Mouse (Mus musculus) kidney, adult 2 months (tissue): ENCODE results near the gene Gabrb1. TPM values are rescaled to one million over a fixed set of nuclear protein-coding genes. Genes with fewer than 3 reads are reported as not detected.

ENCODE experiments used
- DNase-seq: peaks from one replicate; pipeline ENCODE4 v3.0.0; 2021
- H3K27ac ChIP-seq: fragments of 200-500 bp; 2 replicates; pipeline ENCODE4 v1.5.1; 2012; ENCODE audit warnings: low read depth, low read length, control low read depth, inconsistent platforms; ENCODE audit not compliant: insufficient read depth
- H3K27me3 ChIP-seq: fragments of 200-500 bp; replicated peaks from 2 replicates; pipeline ENCODE4 v1.6.1; 2012; ENCODE audit warnings: mild to moderate bottlenecking, moderate library complexity, low read length, inconsistent platforms; ENCODE audit not compliant: control insufficient read depth, insufficient read depth
- H3K36me3 ChIP-seq: fragments of 200-500 bp; 2 replicates; pipeline ENCODE4 v1.6.1; 2012; ENCODE audit warnings: mild to moderate bottlenecking, moderate library complexity, low read length, inconsistent platforms; ENCODE audit not compliant: control insufficient read depth, insufficient read depth
- H3K4me1 ChIP-seq: fragments of 200-500 bp; 2 replicates; pipeline ENCODE4 v1.6.1; 2011; ENCODE audit warnings: low read length; ENCODE audit not compliant: control insufficient read depth, insufficient read depth
- H3K4me3 ChIP-seq: fragments of 200-500 bp; 2 replicates; pipeline ENCODE4 v1.5.1; 2011; ENCODE audit warnings: mild to moderate bottlenecking, low read depth, low read length, control low read depth; ENCODE audit not compliant: insufficient read depth
- CTCF ChIP-seq: fragments of 200-500 bp; conservative IDR thresholded peaks from 2 replicates; pipeline ENCODE4 v1.5.1; 2011; ENCODE audit warnings: low read depth, mild to moderate bottlenecking, control low read depth, low read length, moderate library complexity, mixed read lengths; ENCODE audit not compliant: insufficient read depth, insufficient read length
- POLR2A ChIP-seq: fragments of 200-500 bp; IDR thresholded peaks from one replicate; pipeline ENCODE4 v1.6.1; 2011; ENCODE audit warnings: low read depth, low read length, control low read depth
- WGBS: fragments of 180-500 bp; shearing (Covaris S2); methylation state at CpG from one replicate; pipeline ENCODE4 v1.1.7; 2018; 5-methylcytosine and 5-hydroxymethylcytosine counted together
- polyA plus RNA-seq: library from polyadenylated mRNA; depleted of rRNA; stranded (reverse); fragments of >200 nt; gene quantifications from 2 replicates; pipeline ENCODE4 v1.2.3, GENCODE M21; 2012; rRNA removed

Gene Gabrb1
- polyA plus RNA-seq: 0.04 and 0.08 TPM in 2 replicates

DNA sequence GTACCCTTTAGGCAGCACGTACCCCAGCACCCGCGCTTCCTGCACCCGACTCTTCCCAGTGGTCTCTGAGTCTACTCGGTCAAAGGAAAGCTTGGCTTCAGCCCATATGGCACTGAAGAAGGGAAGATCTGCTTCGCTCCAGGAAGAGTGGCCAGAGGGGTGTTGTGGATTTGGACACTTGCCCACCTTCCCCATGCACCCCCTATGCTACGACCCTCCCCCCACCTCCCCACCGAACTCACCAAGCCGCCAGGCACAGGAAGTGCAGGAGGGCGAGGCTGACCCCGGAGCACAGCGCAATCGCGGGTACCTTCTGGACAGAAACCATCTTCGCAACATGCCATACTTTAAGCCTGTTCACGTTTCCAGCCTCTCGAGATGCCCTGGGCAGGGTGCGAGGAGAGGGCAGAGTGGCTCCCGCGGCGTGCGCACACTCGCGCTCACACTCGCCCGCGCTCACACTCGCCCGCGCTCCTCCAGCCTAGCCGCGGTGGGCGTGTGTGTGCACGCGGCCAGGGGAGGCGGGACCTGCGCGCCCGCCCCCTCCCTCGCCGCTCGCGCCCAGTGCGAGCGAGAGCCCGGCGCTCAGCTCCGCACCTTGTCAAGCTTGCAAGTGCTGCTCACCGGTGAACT, at the start of gene Gabrb1:
Gene Gabrb1, plus strand, starts transcription at position 632 of the 633 bp plus-strand sequence.
- Histone ChIP-seq H3K36me3 (no peaks in the 10 kb centered on the region), H3K27ac (no peak within 1 kb of the TSS), H3K4me1 (no peaks in the 10 kb centered on the region), H3K4me3 (peak within 1 kb of the TSS; percentile 36; the same call in 1 of the 2 replicates), H3K27me3 (no peaks in the 10 kb centered on the region)
- under 1% methylated on average over 49 of the region's 49 CpGs for WGBS
- peak; percentile 1 for DNase-seq
- TF ChIP-seq CTCF (no peak), POLR2A (no peak)

- 70% methylated on average over 1 of the region's 1 CpGs for WGBS
- Histone ChIP-seq H3K27me3 (no peaks in the 10 kb centered on the region), H3K36me3 (no peaks in the 10 kb centered on the region), H3K27ac (no peak overlapping the region), H3K4me1 (no peaks in the 10 kb centered on the region), H3K4me3 (no peak overlapping the region)
- no peak for DNase-seq
- TF ChIP-seq POLR2A: no peak
- no peak for TF ChIP-seq CTCF
Measured at GRCm38 (mm10) chr5:71608735-71609134, 49.2 kb upstream of the Gabrb1 start.

DNA sequence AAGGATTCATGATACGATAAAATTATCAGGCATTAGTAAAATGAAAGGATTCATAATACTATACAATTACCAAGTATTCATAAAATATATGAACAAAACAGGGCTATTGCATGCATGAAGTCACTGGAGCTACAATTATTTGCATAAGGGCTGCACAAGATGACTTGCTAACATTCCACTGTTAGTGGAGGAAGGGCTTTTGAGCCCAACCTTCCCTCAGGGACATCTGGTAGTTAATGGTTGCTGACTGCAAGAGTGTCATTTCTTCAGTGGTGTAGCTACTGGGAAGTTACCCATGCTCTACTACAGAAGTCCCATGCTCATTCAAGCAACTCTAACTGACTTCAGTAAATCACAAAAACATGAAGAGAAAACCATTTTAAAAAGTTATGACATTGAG, 43.6 kb upstream of the Gabrb1 start:
- H3K4me3 ChIP-seq: no peak overlapping the region
- 95% methylated on average over 1 of the region's 1 CpGs for WGBS
- no peaks in the 10 kb centered on the region for H3K4me1 ChIP-seq
- no peak for DNase-seq
- no peaks in the 10 kb centered on the region for H3K27me3 ChIP-seq
- no peaks in the 10 kb centered on the region for H3K36me3 ChIP-seq
- H3K27ac ChIP-seq: no peak overlapping the region
- TF ChIP-seq POLR2A: no peak
- no peak for TF ChIP-seq CTCF

DNA sequence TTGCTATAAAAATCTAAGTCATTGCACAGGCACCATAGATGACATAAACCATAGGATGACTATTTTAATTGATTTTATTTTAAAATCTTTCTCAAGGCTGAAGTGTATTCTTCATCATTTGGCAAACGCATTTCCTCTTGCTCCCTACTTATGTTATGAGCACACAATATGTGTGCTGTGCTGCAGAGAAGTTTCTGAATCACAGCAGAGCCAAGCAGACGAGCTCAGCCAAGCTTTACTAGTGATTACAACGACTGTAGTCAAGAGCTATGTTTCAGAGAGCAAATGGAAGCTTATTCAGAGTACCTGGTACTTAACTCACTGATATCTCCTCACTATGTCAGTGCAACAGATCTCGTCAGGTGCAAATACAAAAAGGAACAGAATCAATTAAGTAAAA, 41.2 kb upstream of the Gabrb1 start:
- TF ChIP-seq POLR2A (no peak), CTCF (no peak)
- Histone ChIP-seq H3K27me3 (no peaks in the 10 kb centered on the region), H3K36me3 (no peaks in the 10 kb centered on the region), H3K4me3 (no peak overlapping the region), H3K27ac (no peak overlapping the region), H3K4me1 (no peaks in the 10 kb centered on the region)
- 57% methylated on average over 4 of the region's 4 CpGs for WGBS
- DNase-seq: no peak

DNA sequence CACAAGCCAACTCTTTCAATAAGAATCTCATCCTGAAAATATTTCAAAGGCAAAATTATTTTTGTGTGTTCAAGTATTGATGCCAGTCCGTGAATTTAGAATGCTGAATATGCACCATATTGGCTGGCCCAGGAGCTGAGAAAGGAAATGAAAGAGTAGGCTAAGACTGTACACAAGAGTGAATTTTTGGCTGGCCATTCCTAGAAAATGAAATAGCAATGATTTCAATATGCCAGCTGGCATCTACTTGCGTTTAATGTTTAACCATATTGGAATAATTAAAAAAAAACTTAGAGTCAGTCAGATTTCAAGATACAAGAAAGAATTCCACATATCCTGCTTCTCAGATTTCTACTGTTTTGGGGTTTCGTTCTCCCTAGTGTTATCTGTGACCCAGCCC, 30.1 kb upstream of the Gabrb1 start:
- DNase-seq: no peak
- H3K4me3 ChIP-seq: no peak overlapping the region
- 83% methylated on average over 3 of the region's 3 CpGs for WGBS
- H3K27ac ChIP-seq: no peak overlapping the region
- no peaks in the 10 kb centered on the region for H3K36me3 ChIP-seq
- no peak for TF ChIP-seq CTCF
- TF ChIP-seq POLR2A: no peak
- no peaks in the 10 kb centered on the region for H3K4me1 ChIP-seq
- no peaks in the 10 kb centered on the region for H3K27me3 ChIP-seq

GRCm38 (mm10) chr5:71639804-71640203, 18.1 kb upstream of the Gabrb1 start:
- TF ChIP-seq POLR2A (no peak), CTCF (no peak)
- Histone ChIP-seq H3K27me3 (no peaks in the 10 kb centered on the region), H3K4me1 (no peaks in the 10 kb centered on the region), H3K27ac (no peak overlapping the region), H3K4me3 (no peak overlapping the region), H3K36me3 (no peaks in the 10 kb centered on the region)
- no peak for DNase-seq
- 70% methylated on average over 10 of the region's 10 CpGs for WGBS

GRCm38 (mm10) chr5:71648108-71648507, 9.8 kb upstream of the Gabrb1 start:
- no peak for DNase-seq
- TF ChIP-seq POLR2A: no peak
- TF ChIP-seq CTCF: no peak
- Histone ChIP-seq H3K27me3 (no peaks in the 10 kb centered on the region), H3K4me1 (no peaks in the 10 kb centered on the region), H3K27ac (no peak overlapping the region), H3K4me3 (no peak overlapping the region), H3K36me3 (no peaks in the 10 kb centered on the region)
- WGBS: 81% methylated on average over 2 of the region's 2 CpGs
